Mouse (Mus musculus): ENCODE measurements around the gene Hoxa10.

Gene Hoxa10

DNA sequence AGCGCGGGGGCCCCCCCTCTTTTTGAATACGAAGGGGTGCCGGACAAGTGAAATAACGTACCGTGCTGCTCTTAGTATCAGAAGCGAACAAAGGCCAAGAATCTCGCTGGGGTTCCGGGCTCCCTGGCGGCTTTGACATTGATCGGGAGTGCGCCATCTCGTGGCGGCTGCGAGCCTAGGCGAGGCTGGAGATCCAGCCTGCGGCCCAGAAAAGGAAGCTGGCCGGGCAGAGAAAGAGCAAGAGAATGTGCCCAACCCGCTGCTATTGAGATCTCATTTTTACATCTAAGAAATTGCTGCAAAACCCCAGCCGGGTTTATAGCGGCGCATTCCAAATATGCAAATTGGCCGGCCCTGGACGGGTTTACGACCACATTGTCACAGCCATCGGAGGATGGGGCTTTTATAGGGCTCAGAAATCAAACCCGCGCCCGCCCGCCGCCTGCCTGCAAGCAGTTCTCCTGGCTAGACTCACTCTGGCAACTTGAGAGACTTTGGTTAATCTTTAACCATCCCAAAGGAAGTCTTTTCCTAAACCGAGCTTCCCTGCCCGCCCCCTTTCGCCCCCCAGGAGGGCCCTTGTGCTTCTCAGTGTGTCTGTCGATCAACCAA, at the start of gene Hoxa10:
Gene Hoxa10, minus strand, starts transcription at position 466 of the 612 bp plus-strand sequence.
- DNase-seq: peak; percentile 95

DNA sequence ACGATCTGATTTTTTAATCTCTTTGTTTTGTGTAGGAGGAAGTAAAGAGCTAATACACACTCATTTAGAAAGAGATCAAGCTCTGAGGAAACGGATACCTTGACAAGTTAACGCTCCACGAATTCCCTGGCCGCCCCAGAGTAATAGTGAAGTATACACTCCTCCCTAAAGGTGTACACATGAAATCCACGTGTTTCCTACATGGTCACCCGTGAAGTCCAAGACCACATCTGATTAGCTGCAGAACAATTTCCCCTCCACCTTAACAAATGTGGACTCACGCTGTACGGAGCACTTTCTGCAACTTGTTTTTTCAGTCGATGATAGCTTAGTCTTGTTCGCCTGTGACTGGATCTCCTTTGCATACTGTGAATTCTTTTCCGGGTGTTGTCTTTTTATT, 49.5 kb upstream of the Hoxa10 start:
- no peak for DNase-seq

- DNase-seq: no peak
Measured at GRCm38 (mm10) chr6:52283896-52284295, 43.2 kb upstream of the Hoxa10 start.

GRCm38 (mm10) chr6:52281084-52281483, 40.4 kb upstream of the Hoxa10 start:
- DNase-seq: no peak

GRCm38 (mm10) chr6:52276920-52277319, 36.3 kb upstream of the Hoxa10 start:
- no peak for DNase-seq

DNA sequence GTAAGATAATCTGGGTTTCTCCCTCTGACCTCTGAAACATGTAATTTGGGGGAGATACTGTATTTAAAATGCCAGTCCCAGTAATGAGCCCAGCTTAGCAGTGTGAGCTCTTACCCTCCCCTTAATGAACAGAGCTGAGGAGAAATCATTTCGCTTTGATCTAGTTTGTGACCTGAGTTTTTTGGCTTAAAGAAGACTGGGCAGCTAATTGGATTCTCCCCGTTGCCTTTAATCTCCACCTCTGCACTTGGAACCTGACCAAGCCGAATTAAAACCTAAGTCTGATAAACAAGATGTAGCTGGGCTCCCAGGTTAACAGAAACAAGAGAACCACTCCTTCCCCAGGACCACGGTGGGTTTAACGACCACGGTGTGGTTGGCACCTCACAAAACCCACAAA, 35.7 kb upstream of the Hoxa10 start:
- peak; percentile 70 for DNase-seq

GRCm38 (mm10) chr6:52275563-52276280, 35.1 kb upstream of the Hoxa10 start:
- DNase-seq: peak; percentile 43

GRCm38 (mm10) chr6:52274576-52274975, 33.9 kb upstream of the Hoxa10 start:
- no peak for DNase-seq

GRCm38 (mm10) chr6:52273656-52274280, 33.1 kb upstream of the Hoxa10 start:
- peak; percentile 86 for DNase-seq

GRCm38 (mm10) chr6:52272766-52273655, 32.4 kb upstream of the Hoxa10 start:
- DNase-seq: peak; percentile 41

GRCm38 (mm10) chr6:52270494-52271480, 30.1 kb upstream of the Hoxa10 start:
- peak; percentile 88 for DNase-seq

GRCm38 (mm10) chr6:52268756-52269155, 28.1 kb upstream of the Hoxa10 start:
- peak; percentile 77 for DNase-seq

DNA sequence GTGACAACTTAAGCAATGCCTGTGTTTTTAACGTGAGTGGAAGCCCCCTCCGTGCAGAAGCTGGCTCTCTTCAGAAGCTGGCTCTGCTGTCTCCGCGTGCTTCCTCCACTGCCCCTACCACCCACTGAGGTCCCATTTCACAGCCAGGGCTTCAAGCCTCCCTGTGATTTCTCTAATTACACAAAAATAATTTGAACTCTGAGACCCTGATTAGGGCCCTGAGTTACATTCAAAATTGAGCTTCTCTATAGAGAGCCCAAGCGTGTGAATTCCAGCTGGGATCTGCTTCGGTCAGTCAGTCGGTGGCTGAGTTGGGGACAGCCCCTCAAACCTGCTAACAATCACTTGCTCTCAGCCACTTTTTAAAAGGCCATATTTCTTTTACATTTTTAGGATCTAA, 27.7 kb upstream of the Hoxa10 start:
- no peak for DNase-seq

DNA sequence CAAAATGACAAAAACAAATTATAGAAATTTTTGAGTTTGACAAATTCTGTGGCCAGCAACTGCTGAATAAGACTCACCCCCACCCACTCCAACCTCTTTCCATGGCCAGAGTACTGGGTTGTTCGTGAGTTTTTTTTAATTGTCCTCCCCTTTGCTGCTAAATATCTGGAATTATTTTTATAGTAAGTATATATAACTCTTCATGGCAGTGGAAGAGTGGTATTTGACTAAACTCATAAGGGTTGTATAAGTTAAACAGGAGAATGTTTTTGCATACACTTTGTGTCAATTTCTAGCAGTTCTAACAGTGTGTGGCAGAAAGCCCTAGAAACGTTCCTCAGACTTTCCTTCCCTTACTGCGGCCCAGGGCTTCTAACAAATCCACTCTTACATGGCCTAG, 27.0 kb upstream of the Hoxa10 start:
- DNase-seq: no peak

DNA sequence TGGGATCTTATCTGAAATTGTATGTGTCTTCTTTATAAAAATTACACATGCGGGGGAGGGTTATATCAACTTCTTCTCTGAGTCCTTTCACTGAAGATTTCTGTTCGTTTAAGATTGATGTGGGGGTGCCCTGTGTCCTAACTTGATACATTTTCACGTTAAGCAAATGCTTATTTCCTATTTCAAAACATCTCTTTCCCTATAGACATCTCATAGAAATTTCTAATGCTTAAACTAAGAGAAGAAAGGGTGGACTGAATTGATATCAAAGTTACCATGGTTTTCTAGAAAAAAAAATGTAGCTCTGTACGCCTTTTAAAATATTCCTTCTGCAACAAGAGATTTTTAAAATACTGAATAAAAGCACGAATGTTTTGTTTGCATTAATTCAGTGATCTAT, 26.6 kb upstream of the Hoxa10 start:
- DNase-seq: no peak

DNA sequence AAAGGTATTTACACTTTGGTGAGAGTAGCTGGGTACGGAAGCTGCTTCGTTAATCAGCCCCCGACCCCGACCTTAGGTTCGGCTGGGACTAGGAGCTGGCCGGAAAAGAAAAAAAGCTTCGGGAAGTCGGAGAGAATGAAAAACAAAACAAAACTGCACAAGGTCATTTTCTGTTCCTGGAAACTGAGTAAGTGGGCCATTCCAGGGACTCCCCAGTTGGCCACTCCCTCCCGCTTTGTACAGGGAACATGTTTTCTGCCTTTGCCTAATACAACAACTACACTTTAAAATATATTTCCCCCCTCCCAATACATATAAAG, 26.0 kb upstream of the Hoxa10 start:
- peak; percentile 53 for DNase-seq

DNA sequence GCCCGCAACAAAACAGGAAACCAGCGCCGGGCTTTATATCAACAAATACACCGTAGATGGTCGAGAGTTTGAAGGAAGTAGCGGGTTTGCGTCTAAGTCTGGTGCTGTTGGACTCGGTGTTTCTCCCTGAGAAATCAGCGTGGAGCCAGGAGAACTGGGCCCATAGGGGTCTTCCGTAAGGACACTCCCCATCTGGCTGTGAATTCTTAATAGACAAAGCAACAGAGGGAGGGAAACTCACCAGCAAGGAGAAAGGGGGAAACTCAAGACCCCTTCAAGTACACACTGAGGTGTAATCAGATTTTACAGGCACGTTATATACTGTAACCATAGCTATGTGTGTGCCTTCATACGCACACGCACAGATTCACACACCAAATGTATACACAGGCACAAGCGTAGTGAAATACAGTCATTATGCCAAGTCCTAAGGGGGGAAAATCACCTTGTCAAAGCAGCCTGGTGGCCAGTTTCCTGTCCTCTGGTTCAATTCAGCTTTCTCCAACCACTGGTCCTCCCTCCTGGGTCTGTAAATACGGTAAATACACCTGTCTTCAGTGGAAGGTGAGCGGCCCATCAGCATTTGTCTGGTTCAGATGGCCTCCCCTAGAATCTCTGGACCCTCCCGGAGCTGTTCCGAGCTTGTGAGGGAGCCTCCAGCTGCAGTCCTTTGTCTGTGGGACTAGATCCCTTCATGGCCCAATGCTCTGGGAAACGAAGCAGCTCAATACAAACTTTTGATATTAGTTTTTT, 25.4 kb upstream of the Hoxa10 start:
- DNase-seq: peak; percentile 75

GRCm38 (mm10) chr6:52265306-52265912, 24.8 kb upstream of the Hoxa10 start:
- peak; percentile 80 for DNase-seq

DNA sequence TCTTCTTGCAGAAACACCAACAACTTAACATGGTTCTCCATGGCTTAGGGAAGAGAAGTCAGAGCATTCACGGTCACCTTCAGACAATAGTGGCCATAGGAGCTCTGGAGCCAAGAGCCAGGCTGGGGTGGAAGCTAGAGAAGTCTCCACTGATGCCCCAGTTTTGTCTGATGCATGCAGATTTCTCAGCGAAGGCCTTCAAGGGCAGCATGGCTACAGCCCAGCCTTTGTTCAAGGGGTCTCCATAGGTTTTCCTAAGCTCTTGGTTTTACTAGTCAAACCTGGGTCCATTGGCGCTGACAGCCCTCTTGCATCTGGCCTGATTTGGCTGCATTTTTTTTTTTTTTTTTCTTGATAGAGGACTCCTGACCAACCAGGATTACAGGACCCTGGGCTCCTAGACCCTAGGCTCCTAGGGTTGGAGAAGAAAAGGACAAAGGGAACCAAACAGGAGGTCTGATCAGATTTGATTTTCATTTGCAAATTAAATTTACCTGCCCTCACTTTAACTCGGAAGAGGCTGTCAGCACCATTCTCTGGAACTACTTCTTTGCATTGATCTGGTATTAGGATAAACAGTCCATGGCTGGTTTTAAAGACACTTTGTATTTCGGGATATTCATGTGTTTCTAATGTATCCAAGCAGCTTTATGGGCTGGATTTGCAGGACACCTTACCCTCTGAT, 23.6 kb upstream of the Hoxa10 start:
- peak; percentile 70 for DNase-seq

GRCm38 (mm10) chr6:52263321-52263585, 22.6 kb upstream of the Hoxa10 start:
- DNase-seq: peak; percentile 86

All from heart, adult 11 months (tissue).